Mouse (Mus musculus): ENCODE measurements around the gene Lmod3.
"Not testable (repeated sequence)": the region's sequence is repeated elsewhere in the genome, so short reads cannot be mapped to it uniquely, and the experiment has no call there.

Gene Lmod3

DNA sequence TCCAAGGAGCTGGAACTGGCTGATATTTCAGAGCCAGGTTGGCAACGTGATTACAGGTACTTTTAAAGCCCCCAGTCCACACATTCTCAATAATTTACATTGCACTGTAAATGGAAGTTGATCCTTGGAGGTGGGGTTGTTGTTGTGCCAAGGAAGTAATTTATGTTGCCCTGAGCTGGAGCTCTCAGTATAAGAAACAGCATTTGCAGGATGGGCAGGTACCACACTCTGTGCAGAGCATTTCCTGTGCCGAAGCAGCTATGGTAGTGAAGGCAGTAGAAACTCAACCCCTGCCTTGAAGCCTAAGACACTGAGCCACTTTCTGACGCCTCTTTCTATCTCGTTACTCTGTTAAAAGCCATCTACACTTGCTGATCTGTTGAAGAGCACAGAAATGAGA is 23.2 kb upstream of the Lmod3 start:
- DNase-seq, result no peak

DNA sequence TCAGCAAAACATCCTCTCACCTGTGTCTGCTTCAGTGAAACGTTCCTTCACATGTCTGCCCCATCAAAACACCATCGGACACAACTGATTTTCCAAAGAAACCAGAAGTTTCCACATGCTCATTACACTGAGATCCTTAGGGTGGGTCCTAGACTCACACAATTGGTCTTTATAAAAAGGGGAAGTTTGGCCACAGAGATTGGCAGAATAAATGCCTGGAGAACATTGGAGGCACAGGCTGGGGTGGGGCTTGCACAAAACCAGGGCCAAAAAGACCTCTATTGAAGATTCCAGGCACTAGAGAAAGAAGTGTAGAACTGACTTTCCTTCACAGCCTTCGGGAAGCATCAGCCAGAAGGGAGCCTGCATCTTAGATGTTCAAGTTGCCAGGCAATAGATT is 21.2 kb upstream of the Lmod3 start:
- no peak for DNase-seq

DNA sequence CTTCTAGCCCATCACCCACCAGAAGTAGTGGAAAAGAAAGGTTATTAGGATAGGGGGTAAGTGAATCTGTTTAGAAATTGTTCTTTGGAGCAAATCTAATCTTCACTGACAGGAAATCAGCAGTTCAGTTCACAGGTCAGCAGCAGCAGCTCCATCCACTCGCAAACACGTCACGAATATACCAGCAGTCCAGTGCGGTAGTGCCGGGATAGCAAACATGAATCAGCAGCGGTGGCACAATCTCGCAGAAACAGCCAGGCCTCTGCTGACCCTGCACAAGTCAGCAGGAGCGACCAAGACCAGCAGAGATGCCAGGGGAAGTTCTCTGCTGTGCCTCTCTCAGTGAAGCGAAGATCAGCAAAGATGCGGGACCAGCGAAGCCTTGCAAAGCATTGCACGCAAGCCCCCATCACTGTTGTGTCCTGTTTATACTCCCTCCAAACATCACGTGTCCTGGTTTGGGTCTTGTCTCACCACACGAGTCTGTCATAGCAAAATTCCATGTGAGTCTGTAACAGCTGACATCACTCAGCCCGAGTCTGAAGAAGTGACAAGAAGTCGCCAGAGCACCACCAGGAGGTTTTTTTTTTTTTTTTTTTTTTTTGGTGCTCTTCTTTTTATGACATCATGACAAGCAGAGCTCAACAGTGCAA is 20.6 kb upstream of the Lmod3 start:
- DNase-seq, result no peak

DNA sequence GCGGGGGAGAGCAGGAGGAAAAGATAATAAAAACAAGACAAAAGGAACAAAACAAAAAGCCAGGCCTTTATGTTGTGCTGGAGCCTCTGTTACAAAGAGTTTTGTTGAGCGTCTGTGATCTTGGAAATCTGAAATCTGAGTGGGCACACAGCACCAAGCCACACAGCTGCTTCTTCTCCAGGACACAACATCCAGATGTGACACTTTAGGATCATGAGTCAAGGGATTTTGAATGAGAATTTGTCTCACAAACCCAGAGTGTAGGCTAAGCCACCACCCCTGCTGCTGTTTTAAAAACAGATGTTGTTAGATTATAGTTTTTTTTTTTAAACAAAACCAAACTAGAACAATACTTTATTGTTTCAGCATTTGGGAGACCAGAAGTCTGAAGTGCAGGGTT is 19.8 kb upstream of the Lmod3 start:
- no peak for DNase-seq

DNA sequence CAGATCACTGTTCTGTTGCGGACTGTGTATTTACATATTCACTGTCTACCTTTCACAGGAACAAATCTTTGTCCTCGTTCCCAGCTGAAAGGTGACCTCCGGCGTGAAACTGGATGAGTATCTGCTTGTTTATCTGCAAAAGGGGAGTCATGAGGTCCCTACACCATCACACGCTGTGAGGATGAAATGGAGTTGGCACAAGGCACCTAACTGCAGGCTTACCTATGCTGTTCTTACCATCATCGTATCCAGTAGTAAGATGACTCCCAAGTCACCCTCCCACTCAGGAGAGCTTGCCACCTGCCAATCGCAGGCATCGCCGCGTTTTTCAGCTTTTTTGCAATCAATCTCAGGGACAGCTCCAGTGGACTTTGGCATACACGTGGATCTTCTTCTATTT is 17.0 kb upstream of the Lmod3 start:
- no peak for DNase-seq

DNA sequence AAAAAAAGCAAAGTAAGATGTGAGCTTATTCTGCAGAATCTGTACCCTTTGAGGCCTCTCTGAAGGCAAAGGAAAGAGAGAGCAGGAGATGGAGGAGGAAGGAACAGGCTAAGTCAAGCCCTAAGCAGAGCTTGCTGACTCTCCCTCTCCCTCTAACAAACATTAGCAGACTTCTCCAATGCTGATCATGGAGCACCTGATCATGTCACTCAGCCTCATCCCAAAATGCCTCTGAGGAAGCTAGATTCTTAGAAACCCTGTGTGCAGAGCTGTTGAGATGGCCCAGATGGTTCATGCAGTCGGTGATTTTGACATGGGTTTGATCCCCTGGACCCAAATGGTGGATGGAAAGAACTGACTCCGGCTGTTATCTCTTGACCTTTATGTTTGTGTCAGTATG is 14.6 kb upstream of the Lmod3 start:
- DNase-seq, result no peak

DNA sequence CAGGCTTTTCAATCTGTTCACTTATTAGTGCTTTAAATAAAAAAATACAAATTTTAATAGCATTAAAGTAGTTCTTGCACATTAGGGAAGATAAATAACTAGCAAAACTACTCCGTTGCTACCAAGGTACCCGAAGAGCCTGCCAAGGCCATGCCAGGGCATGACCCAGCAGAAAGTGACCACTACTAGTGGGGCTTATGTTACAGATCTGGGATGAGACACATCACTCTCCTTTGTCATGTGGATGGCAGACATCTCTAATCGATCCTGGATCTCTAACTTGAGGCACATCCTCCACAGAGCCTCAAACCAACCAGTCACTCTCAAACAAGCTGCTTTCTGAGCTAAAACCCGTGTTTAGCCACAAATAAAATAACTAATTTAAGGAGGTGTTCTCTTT is 14.1 kb upstream of the Lmod3 start:
- DNase-seq, result no peak

DNA sequence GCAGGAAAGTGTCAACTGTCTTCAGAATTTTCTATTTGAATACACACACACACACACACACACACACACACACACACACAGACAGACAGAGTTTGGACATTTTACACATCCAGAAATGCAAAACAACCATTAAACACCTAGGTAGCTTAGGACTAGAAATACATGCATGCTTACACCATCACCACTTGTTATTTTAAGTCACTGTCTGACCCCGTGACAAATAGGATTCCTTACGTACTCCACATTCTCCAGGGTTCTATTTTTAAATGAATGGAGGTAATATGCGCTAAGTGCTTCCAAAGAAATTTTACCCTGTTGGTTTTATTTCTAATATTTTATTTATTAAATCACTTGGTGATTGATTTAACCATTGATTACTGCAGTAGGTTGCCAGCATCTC is 13.1 kb upstream of the Lmod3 start:
- DNase-seq, result no peak

DNA sequence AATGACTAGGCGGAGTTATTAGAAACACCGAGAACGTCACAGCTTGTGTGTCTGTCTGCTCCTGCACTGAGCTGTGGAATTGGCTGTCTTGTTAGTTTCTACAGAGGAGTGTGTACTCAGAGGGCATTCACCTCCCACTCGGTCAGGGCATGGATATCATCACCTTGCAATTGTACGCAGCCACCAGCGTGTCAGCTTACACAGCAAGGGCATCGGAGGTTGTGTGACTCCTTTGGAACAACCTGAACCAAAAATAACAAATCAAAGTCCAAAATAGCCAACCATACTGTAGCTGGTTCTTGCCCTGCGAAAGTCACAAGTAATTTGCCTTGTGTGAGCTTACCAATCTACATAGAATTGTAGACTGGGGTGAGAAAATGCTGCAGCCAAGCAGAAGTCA is 12.7 kb upstream of the Lmod3 start:
- DNase-seq, result no peak

DNA sequence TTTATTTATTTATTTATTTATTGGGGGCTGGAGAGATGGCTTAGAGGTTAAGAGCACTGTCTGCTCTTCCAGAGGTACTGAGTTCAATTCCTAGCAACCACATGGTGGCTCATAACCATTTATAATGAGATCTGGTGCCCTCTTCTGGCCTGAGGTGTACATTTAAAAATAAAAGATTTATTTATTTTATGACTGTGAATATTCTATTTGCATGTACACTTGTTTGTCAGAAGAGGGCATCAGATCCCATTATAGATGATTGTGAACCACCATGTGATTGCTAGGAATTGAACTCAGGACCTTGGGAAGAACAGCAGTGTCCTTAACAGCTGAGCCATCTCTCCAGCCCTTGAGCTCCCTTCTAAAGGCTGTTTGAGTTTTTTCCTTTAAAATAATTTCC is 11.2 kb upstream of the Lmod3 start:
- not testable (repeated sequence) for DNase-seq

DNA sequence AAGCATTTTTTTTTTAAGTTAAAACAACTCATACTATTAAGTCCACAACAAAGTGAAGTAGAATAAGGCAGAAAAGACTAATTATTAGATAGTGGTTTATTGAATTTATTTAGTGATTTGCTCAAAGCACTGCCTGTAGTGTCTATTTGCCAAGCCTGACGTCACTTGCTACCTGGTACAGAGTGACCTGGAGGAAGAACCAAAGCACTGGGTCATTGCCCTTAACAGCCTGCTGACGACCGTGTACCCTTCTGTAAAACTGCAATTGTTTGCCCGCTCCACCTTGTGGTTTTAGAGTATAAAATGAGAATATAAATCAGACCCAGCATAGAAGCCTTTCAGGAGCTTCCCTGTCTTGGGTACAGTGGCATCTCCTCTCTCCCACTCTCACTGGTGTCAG is 9.7 kb upstream of the Lmod3 start:
- no peak for DNase-seq

DNA sequence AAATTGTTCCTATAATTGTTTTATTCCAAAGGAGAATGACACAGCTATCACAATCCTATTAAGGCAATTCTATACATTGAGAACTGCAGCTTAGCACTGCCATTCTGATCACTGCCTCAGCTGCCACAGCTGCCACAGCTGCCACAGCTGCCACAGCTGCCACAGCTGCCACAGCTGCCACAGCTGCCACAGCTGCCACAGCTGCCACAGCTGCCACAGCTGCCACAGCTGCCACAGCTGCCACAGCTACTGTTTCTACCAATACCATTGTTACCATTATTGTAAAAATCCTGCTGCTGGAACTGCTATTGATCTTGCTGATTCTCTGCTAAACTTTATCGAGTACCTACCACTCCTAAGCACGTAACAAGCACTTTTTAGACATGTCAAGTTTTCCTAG is 7.4 kb upstream of the Lmod3 start:
- not testable (repeated sequence) for DNase-seq

DNA sequence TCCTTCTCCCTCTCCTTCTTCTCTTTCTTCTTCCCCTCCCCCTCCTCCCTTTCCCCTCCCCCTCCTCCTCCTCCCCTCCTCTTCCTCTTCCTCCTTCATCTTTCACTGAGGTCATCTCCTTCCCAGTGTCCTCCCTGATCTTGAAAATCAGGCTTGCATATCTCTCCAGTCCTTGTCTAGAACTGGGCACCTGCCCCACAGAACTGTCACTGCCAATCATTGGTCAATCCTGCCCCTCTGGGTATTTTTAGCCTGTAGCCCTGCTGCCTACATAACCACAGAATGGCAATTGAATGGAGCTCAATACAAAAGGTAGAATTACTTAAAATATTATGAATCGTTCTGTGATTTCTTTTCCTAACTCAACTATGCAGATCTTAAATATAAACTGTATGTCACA is 5.9 kb upstream of the Lmod3 start:
- no peak for DNase-seq

DNA sequence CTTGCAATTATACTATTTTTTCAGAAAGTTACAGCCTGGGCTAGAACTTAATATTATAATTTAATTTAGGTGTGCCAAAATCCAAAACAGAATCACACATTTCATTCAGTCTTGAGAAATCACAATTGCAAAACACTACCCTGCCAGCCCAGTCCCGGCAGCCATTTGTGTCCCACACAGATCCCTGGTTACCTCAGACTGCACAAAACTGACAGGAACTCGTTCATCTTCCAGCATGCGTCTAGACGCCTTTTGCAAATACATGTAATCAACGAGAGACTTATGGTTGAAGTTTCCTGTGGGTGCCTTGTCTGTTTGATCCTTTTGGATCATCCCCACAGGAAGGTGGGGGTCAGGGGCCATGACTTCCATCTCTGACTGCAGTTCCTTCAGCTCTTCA is 473 bp downstream of the Lmod3 start:
- DNase-seq, result no peak

DNA sequence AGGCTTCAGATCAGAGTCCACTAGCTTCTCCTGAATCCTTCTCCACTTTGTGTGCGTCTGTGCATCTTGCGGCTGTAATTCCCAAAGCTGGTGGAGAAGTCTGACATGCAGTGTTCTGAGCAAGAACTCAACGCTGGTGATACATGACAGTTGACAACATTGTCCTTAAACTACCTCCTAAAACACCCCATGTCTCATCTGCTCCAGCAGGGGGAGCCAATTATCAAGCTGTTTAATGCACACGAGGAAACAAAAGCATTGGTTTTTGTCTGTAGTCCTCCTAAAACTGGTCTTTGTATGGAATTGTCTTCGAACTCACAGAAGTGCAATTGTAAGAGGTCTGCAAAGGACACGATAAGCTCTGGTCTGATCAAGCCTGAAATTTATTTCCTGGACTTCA is 1.6 kb downstream of the Lmod3 start:
- DNase-seq, result peak; percentile 65

DNA sequence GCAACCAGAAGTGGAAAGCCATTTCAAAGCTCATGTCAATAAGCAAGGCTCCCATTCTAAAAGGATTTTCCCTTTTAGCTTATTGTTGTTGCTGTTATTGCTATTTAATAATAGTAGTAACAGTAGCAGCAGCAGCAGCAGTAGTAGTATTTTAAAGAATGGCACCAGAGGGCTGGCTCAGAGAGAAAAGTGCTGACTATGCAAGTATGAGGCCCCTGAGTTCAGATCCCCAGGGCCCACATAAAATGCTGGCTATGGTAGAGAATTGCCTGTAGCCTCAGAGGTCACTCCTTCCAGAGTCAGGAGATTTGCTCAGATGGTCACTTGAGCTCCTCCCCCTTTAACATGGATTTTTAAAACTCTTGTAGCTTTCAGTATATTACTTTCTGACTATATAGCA is 7.4 kb downstream of the Lmod3 start:
- no peak for DNase-seq

DNA sequence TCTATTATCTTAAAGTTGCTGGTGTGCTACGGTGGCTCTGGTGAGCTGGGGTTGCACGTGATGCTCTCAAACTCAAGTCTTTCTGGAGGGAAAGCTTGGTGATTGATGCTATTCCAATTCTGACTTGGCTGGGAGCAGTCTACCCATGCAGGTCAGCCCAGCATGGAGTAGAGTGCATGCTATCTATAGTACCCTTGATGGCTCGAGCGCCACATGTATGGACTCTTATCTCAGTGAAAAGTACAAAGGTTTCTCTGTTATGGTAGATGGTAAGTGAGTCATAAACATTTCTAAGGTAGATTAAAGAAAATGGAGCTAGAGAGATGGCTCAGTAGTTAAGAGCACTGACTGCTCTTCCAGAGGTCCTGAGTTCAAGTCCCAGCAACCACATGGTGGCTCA is 10.0 kb downstream of the Lmod3 start:
- DNase-seq, result no peak

DNA sequence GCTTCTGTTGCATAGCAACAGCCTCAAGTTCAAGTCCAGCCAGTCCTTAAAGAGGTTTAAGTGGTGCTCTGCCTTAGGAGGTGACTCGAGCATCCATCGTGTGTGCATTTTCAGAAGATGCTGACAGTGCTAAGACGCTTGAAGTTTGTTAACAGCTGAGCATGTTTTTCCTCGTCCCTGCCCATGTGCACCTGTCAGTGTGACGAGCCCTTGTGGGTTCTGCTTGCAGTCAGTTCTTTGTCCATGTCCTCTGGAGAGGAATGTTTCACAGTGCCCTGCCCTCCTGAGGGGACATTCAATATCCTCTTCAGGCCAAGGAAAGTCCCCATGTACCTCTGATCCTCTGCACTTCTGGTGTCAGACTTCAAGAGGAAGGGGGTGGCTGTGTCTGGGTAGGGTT is 12.5 kb downstream of the Lmod3 start:
- DNase-seq, result no peak

DNA sequence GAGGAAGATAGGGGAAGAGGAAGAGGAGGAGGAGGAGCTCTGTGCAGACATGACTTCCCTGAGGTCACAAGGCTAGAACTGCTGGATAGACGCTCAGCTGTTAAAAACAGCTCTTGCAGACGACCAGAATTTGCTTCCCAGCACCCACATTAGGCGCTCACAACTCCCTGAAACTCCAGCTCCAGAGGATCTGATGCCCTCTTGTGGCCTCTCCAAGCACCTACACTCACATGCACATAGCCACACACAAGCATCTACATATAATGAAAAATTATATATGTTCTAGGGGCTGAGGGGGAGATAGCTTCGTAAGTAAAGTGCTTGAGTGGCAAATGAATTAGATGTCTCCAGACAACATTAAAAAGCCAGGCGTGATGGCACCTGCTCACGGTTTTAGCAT is 13.2 kb downstream of the Lmod3 start:
- DNase-seq, result no peak

DNA sequence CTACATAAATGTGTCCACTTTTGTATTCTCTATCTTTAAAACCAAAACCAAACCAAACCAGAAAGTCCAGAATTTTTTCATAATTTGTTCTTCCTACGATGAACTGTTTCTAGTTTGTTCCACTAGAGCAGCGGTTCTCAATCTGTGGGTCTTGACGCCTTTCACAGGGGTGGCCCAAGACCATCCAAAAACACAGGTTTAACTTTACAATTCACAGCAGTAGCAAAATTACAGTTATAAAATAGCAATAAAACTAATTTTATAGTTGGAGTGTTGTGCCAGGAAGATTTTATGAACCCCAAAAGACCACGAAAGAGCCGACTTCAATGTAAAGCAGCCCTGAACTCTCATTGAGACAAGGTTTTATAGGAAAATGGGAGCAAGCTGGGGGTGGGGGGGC is 16.5 kb downstream of the Lmod3 start:
- no peak for DNase-seq

DNA sequence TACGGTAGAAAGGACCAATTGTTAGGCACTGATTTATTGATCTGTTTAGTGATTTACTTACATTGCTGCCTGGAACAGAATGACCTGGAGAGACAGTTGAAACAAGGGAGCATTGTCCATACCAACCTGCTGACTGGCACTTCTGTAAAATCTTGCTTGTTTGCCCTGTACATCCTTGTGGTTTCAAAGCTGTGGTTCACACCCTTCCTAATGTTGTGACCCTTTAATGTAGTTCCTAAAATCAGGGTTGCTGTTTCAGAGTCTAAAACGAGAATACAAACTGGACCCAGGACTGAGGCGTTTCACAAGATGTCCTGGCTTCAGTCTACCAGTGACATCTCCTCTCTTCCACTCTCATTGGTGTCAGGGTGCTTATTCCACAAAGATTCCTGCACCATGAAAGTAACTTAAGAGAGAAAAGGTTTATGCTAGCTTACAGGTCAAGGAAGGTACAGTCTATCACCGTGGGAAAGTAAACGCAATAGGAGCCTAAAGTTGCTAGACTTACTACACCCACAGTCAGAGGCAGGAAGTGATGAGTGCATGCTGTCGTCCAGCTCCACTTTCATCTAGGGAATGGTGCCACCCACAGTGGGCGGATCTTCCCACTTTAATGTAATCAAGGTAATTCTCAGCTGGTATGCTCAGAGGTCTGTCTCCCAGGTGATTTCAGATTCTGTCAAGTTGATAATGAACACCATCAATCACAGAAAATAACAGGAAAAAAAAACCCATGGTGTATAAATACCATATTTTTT is 17.5 kb downstream of the Lmod3 start:
- no peak for DNase-seq

DNA sequence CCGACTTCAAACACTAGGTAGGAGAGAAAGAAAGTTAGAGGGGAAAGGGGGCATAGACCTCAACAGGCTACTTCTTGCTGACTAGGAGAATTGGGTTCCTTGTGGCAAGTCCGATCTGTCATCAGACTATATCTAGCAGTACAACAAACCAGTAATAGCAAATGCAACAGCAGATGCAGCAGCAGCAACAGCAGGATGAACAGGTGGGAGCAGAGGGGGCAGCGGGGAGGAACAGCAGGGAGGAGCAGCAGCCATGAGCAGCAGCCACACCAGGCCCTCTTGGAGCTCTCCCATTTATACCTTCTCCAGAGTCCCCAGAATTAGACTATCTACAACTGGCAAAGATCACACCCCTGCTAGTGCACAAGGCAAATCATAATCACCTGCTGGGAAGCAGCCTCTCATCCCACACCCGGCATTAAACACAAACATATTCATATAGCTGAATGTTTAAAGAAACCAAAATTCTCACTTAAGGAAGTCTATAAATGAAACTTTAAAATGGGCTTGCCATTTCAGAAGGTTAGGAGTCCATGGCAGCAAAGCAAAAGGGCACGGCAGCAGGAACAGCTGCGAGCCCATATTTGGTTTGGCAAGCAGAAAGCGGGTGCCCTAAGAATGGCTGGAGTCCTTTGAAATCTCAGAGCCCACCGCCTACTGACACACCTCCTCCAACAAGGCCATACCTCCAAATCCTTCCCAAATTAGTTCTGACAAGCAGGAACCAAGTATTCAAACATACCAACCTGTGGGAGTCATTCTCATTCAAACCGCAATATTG is 25.3 kb downstream of the Lmod3 start:
- DNase-seq, result no peak

DNA sequence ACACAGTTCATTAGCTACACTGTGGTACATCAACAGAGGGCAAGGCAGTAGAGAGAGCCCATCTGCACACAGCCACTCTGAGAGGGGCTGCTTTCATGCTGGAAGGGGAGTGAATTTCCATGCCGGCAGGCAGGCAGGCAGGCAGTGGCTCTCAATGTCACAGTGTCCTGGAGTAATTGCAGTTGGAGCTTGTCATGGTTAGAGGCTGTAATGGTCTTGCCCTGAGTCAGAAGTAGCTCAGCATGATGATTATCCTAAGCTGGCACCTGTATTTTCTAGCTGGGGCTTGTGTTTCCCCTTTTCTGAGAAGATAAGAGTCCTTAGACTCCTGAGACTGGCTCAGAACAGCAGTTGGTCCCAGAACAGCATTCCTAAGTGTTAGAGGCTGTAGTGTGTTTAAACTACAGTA is 26.5 kb downstream of the Lmod3 start:
- DNase-seq, result no peak

DNA sequence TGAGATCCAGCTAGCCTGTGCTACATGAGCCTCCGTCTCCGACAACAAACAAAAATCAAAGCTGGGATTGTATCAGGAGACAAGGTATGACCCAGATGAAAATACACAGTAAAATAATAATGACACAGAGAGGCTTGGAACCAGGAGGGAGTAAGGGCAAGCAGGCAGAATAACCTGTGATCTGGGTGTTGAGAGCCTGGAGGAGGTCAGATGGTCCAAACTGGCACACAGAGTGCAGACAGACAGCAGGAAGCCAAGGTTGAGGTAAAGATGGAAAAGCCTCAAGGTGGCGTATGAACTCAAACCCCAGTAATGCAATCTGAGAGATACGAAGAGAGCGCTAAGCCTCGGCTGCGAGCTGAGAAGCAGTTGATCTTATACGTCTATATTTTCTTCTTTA is 28.1 kb downstream of the Lmod3 start:
- DNase-seq, result no peak
